Mouse (Mus musculus) heart, postnatal 0 days (tissue): ENCODE measurements around the gene Myo18b.

Experiments used
- CTCF ChIP-seq: IDR thresholded peaks from 2 replicates; pipeline ENCODE4 v1.5.1; 2016; ENCODE audit warnings: antibody characterized with exemption, control low read depth, low read depth
- EP300 ChIP-seq: IDR thresholded peaks from 2 replicates; pipeline ENCODE4 v1.6.1; 2016; ENCODE audit warnings: antibody characterized with exemption, low read depth

- TF ChIP-seq CTCF (no peak), EP300 (peak; percentile 84)
These were observed at the start of gene Myo18b for GRCm38 (mm10) chr5:112895674-112896654.
